Mouse (Mus musculus) kidney, postnatal 10 days (tissue): ENCODE results near the gene Cep63.

ENCODE experiments used
- DNase-seq: peaks from one replicate; pipeline ENCODE4 v3.0.0; 2021; ENCODE audit warnings: mixed read lengths

Gene Cep63

GRCm38 (mm10) chr9:102625983-102626838, at the start of gene Cep63, which contains the start of gene Anapc13:
Gene Cep63 (minus strand): TSS chr9:102626534.
Gene Anapc13 (plus strand): TSS chr9:102626296.
- DNase-seq = peak; percentile 99

DNA sequence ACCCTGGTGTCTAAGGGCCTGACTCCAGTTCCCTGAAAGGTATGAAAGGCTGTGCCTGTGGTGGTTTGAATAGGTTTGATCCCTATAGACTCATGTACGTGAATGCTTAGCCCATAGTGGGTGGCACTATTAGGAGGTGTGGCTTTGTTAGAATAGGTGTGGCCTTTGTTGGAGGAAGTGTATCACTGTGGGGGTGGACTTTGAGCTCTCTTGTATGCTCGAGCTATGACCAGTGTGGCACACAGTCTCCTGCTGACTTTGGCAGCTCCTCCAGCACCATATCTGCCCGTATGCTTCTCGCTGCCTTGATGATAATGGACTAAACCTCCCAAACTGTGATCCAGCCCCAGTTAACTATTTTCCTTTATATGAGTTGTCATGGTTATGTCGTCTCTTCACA, 49.6 kb upstream of the Cep63 start:
- DNase-seq = no peak

DNA sequence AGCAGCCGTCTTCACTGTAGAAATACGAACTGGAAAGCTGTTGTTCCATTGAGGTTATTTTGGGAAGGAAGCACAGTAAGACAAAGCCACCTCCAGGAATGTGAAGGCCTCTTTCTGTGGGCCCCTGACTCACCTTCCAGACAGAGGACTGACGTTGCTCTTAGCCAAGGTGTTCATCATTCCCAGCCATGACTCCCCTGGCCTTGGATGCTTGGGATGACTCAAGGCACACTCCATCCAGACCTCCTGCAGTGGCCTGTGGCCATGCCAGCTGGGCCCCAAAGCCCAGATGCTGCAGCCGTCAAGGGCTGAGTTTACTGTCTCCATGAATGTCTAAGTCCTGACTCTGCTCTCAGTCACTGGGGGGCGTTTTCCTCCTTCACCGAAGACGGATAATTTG, 47.0 kb upstream of the Cep63 start:
- DNase-seq = no peak

GRCm38 (mm10) chr9:102668906-102669305, 42.6 kb upstream of the Cep63 start:
- DNase-seq = no peak

DNA sequence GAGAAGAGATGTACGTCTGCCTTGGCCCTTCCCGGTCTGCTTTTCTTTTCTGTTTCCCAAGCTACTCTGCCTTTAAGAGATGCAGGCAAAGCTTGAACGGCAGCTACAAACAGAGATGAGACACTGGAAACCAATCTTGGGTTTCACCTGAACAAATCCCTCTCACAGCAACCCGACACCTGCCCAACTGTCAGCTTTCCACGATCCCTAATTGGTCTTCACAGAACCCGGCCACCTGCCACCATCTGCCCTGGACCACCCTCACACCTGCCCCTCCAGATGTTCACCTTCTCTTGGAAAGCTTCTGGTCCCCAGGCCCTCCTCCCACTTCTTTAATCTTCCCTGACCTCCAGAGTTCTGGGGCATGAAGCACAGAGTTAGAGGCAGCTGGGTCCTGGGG, 41.8 kb upstream of the Cep63 start:
- no peak for DNase-seq

GRCm38 (mm10) chr9:102656355-102657095, 30.2 kb upstream of the Cep63 start:
- no peak for DNase-seq

GRCm38 (mm10) chr9:102651199-102651720, 24.9 kb upstream of the Cep63 start:
- DNase-seq = no peak

- no peak for DNase-seq
These were observed 24.3 kb upstream of the Cep63 start for GRCm38 (mm10) chr9:102650637-102651036.

GRCm38 (mm10) chr9:102649917-102650527, 23.7 kb upstream of the Cep63 start:
- no peak for DNase-seq

DNA sequence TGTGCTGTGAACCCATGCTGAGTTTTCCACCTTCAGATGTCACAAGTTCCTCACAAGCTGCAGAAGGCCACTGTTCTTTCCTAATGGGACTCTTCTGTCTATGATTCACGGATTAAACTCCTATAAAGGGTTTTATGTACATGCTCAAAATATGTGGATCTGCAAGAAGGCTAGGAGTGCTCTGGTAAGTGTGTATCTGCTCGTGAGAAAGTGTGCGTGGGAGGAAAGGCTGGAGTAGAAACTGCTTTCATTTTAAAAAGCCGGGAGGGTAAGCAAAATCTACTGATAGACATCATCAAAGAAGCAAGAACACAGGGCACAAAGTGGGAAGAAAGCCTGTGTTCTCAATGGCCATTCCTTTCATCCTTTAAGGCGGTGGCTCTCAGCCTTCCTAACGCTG, 20.7 kb upstream of the Cep63 start:
- DNase-seq = no peak

GRCm38 (mm10) chr9:102645119-102645695, 18.9 kb upstream of the Cep63 start:
- DNase-seq = no peak

DNA sequence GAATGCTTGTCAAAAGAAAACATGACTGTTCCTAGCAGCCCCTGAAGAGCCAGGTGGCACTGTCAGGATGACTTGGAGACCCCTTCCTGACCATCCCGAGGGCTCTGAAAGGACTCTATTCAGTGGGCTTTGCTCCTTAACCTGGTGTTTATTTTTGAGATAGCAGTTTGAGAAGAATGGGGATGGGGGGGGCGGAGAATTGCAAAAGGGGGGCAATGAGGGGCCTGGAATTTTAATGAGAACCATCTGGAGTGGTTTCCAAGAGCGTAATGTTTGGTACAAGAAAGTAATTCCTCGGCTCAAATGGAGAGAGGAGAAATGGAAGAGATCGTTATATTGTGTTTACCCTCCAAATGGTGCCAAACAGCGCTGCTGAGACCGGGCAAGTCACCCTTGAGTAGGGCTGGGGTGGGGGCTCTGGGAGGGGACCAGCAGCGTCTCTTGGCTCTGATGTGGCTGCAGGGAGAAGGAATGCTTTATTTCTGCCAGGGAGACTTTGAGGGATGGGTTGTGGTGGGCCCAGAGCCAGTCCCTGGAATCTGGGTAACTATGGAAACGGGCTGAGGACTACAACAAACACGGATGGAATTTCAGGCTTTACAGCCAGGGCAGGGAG, 17.3 kb upstream of the Cep63 start:
- peak; percentile 83 for DNase-seq

- peak; percentile 57 for DNase-seq
These were observed 16.7 kb upstream of the Cep63 start for GRCm38 (mm10) chr9:102643071-102643485.

GRCm38 (mm10) chr9:102641531-102641930, 15.2 kb upstream of the Cep63 start:
- DNase-seq = peak; percentile 48

GRCm38 (mm10) chr9:102639510-102639909, 13.2 kb upstream of the Cep63 start:
- DNase-seq = no peak

GRCm38 (mm10) chr9:102638963-102639362, 12.6 kb upstream of the Cep63 start:
- DNase-seq = peak; percentile 53

DNA sequence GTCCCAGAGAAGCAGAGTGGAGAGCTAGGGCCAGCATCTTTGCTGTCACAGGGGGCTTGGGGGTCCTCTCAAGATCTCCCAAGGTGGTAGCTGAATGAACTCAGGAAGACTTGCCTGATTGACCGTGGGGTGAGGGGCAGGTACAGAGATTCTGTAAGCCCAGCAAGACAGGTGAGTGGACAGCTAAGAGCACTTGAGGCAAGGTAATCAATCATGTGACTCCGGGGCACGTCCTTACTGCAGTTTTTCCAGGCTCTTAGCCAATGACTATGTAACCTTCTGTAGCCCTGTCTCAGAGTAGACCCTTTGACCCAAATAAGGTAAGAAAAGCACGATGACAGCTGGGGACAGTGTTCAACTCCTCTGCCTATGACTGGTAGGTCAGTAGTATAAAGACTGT, 10.8 kb upstream of the Cep63 start:
- DNase-seq = no peak

DNA sequence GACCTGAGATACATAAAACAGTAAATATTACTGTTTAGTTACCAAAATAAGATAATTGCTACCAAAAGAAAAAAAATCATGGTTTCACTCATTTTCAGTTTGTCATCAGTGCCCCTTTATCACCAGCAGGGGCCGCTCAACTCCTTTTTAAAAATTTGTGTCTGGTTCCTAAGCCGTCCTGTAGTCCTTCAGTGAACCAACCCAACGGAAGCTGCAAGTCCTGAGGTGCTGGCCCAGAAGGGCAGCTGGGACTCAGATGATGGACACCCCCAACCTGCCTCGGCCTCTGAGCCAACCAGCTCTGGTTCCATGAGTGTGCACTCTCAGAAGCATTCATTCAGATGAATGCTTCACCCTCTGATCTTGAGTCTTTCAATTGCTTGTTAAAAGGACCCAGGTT, 10.2 kb upstream of the Cep63 start:
- DNase-seq = peak; percentile 79

DNA sequence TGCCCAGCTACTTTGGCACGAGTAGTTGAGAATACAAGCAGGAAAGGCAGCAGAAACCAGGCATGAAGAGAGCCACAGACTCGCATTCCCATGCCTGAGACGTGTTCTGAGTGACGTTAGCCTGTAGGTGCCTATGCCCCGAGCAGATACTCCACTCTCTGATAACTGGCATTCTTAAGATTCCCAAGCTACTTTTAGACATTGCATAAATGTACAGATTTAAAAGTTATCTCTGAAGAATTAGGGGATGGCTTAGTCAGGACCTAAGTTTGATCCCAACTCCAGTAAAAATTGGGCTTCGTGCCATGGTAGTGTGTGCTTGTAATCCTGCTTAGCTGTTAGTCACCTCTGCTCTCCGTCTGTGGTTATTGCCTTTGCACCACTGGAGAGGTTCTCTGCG, 8.1 kb upstream of the Cep63 start:
- no peak for DNase-seq

DNA sequence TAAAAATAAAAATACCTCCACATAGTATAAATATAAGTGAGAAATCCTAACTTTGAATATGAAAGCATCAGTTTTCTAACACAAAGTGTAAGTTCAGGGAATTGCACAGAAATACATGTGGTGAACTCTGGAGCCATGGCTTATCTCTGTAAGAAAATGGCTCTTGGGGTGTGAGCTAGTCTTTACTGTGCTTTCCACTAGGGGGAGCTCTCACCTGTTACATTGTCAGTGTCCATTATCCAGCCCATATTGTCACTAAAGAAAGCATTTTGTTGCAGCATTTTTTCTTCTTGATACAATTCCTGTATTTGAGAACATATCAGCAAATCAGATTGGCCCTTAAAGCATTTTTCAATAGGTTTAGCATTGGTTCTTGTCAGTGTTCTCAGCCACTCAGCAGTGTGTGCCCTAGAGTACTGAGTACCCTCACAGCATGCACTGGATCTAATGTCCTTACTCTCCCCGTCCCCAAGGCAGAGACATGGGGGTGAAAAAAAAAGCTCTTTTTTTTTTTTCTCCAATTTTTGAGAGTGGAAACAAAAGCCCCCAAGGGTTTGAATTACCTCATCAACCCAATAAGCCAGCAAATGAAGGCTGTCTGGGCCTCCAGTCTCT, 6.7 kb upstream of the Cep63 start:
- peak; percentile 76 for DNase-seq

DNA sequence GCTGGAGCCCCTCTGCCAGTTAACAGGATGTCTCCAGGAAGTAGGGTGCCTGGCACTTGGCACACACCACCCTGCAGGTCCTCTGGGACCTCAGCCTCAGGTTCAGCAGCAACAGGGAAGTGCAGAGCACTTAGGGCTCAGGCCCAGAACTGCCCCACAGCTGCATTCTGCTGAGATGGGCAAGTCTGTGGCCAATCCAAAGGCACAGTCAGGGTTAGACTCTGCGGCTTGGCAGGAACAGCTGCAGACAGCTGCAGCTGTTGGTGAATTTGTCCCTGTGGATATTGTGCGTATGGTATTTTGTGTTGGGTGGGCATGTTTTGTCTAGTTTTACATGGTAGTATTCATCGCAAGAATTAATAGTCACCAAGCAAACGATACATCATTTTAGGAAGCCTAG, 5.8 kb upstream of the Cep63 start:
- peak; percentile 39 for DNase-seq

- no peak for DNase-seq
These were observed 5.3 kb upstream of the Cep63 start for GRCm38 (mm10) chr9:102631589-102632147.
